Mouse (Mus musculus): ENCODE measurements around the gene Smyd4.

- TF ChIP-seq CTCF (IDR thresholded peaks at IDR 0.05; ENCODE audit: borderline replicate concordance, insufficient read depth, low read depth, low read length) (no peak), POLR2A (IDR thresholded peaks at IDR 0.05; ENCODE audit: borderline replicate concordance, insufficient read depth, low read length) (no peak)
Observed at GRCm38 (mm10) chr11:75415096-75415495, 66.9 kb downstream of the Smyd4 start.
